Mouse (Mus musculus) cerebellum, postnatal 36 days (tissue): ENCODE results near the gene Gmfb.
"Not testable (repeated sequence)": the region's sequence is repeated elsewhere in the genome, so short reads cannot be mapped to it uniquely, and the experiment has no call there.

Source experiments
- DNase-seq, 2 experiments: peaks; one replicate each; pipeline ENCODE4 v3.0.0; 2021 to 2022; ENCODE audit warnings: mixed read lengths in 2 of 2

Gmfb gene

DNA sequence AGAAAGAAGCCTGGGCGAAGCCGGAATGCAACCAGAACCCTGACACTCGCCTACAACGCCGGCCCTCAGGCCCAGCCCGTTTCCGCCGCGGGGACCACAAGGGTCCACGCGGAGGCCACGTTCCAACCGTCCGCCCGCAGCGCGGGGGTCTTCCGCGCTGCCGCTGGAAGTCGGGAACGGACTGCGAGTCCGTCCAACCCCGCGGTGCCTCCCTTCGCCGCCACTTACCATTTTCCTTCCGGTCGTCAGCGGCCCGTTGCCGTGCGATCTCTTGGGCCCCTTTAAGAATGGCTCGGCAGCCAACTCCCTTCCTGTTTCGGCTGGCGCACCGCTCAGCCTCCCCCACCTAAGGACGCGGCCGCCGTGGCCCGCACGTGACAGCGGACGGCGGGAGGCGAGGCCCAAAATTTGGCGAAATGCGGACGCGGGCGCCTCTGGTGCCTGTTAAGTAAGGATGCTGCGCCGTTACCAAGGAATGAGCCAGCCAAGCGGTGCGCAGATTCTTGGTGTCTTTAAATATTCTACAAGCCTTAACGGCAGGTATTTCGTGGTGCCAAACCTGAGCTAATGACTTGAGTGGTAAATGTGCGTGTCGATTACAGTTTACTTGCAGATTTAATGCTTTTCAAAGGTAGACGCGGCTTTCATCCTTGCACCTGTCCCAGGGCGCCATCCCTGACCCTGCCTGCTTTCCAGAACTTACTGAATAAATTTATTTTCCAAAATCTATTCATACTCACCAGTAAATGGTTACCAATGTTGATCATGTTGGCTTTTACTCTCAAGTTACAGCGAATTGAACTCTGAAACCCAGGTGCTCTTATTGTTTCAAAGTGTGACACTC is at the start of gene Gmfb:
Gene Gmfb, minus strand, starts transcription at position 370 of the 844 bp plus-strand sequence.
- peak; percentile 97 to 98 for DNase-seq

GRCm38 (mm10) chr14:46862922-46863321 is 40.9 kb upstream of the Gmfb start:
- no peak for DNase-seq

- DNase-seq, result no peak
Measured at GRCm38 (mm10) chr14:46853677-46854076, 31.6 kb upstream of the Gmfb start.

DNA sequence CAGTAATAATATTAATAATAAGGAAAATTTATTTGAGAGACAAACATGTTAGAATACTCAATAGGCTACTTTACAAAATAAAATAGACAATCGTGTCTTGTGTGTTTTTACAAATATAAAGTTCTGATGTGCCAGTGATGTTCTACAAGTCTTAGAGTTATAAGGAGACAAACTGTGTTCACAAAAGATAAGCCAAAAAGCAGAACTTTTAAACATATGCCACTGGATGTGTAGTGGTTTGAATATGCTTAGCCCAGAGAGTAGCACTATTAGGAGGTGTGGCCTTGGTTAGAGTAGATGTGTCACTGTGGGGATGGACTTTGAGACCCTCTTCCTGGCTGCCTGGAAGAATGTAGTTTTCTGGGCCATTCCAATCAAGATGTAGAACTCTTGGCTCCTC is 27.7 kb upstream of the Gmfb start:
- no peak for DNase-seq

DNA sequence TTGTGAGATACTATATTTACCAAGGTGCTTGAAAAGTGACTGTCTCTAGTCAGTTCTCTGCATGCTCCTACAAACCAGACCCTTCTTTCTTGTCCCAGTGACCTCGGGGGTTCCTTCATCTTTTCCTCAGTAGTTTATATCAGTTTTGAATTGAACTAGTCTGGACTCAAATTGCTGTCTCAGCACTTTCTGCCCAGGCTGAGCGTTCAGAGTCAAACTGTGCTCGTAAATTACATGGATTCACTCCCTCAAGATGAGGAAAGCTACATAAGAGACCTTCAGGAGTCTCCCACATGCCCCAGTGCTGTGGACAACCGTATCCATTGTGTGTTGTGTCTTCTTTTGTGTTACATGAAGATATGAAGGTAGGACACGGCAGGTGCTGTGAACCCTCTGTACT is 26.7 kb upstream of the Gmfb start:
- DNase-seq, result no peak

- DNase-seq, result no peak
Measured at GRCm38 (mm10) chr14:46848063-46848590, 26.1 kb upstream of the Gmfb start.

- no peak for DNase-seq
Measured at GRCm38 (mm10) chr14:46845706-46846105, 23.7 kb upstream of the Gmfb start.

DNA sequence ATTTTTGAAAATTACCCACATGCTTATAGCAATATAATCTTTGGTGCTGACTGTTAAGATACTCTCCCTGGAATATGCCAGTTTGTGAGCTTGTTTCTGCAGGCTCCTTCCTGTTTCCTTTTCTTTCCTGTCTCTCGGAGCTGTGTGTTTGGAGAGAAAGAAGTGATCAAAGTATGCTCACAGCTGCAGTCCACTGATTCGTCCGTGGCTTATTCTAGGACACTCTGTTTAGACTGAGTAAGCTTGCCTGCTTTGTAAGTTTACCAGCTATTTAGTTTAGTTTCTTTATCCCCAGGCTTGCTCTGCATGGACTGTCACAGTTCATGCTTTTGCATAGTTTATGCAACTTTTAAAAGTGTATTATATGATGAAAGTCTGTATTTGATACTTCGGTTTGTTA is 17.3 kb upstream of the Gmfb start:
- no peak for DNase-seq

GRCm38 (mm10) chr14:46832354-46833272 is 10.6 kb upstream of the Gmfb start:
- peak in 1 of 2 experiments; percentile 26 for DNase-seq

DNA sequence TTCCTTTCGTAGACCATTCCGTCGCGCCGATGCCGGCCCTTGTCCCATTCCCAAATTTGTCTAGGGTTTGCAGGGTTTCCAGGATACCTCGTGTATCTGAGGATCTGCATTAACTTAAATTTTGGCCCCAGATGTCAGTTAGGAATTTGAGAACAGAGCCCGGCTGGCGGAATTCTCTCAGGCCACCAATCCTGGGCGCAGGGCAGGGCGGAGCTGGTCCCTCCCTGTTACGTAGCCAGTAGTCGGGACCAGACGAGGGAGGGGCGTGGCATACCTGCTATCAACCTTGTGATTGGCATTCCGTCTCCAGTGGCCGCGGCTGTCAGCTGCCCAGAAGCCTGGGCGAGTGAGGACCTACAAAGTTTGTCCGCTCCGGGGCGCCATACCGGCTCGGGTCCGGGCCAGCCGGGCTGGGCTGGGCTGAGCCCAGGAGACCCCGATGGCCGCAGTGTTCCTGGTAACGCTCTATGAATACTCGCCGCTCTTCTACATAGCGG is 9.8 kb upstream of the Gmfb start, which contains the start of gene Cgrrf1:
Gene Cgrrf1, plus strand, starts transcription at position 289 of the 497 bp plus-strand sequence.
- DNase-seq, result peak; percentile 96 to 97

DNA sequence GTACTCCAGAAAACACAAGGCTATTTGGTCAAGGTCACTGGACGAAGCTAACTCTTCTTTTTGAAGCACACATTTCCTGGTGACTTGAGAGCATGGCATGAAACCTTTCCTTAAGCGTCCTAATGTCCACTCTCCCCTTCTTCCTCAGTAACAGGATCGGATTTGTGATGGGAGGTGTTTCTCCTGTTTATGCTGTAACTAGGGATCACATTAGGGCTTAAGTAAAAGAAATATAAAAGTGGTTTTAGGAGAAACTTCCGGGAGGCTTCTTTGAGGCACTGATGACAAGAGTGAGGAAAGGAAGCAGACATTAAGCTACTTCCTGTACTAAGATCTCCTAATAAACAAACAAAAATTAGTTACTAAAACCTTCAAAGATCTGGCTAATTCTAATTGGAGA is 9.3 kb upstream of the Gmfb start:
- no peak for DNase-seq

GRCm38 (mm10) chr14:46827430-46827829 is 5.4 kb upstream of the Gmfb start:
- DNase-seq, result no peak

DNA sequence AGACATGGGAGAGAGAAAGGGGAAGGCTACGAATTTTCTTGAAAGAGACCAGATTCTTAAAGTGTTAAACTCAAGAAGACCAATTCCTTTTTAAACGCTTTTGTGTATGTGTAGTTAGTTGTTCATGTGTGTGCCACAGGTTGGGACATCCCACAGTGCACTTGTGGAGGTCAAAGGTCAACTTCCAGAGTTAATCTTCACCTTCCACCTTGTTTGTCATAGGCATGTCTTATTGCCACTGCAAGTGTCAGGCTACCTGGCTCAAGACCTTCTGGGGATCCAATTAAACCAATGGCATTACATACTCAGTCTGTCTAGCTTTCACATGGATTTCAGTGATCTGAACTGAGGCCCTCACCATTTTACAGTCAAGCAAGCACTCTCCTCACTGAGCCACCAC is 2.0 kb upstream of the Gmfb start:
- no peak for DNase-seq

GRCm38 (mm10) chr14:46821271-46821872 is 670 bp downstream of the Gmfb start:
- no peak for DNase-seq

DNA sequence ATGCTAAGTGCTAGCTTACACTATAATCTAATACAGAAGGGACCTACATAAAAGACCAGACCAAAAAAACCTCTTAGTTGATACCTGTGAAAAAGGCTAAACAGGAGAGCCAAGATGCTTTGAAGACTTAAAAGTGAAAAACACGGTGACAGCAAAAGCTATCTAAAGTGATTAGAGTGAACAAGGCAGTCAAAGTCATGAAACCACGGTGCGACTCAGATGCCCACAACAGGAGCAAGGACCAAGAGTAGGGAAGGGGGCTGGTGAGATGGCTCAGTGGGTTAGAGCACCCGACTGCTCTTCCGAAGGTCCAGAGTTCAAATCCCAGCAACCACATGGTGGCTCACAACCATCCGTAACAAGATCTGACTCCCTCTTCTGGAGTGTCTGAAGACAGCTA is 2.1 kb downstream of the Gmfb start:
- DNase-seq, result not testable (repeated sequence)

DNA sequence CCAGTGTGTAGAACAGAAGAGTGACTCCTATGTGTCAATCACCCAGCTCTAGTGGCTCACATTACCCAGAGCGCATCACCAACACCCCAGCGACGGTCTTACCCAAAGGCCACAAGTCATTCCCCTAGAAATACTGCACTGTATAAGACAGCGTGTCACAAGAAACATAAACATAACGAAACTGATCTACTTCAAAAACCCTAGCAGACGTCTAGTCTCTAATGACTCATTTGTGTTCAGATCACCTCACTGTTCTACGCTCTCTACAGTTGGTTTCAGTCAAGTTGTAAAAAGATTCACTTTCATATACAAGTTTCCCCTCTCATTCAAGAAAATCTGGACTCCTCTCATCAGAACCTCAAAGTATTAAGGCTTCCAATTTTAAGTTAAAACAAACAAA is 3.3 kb downstream of the Gmfb start:
- no peak for DNase-seq

DNA sequence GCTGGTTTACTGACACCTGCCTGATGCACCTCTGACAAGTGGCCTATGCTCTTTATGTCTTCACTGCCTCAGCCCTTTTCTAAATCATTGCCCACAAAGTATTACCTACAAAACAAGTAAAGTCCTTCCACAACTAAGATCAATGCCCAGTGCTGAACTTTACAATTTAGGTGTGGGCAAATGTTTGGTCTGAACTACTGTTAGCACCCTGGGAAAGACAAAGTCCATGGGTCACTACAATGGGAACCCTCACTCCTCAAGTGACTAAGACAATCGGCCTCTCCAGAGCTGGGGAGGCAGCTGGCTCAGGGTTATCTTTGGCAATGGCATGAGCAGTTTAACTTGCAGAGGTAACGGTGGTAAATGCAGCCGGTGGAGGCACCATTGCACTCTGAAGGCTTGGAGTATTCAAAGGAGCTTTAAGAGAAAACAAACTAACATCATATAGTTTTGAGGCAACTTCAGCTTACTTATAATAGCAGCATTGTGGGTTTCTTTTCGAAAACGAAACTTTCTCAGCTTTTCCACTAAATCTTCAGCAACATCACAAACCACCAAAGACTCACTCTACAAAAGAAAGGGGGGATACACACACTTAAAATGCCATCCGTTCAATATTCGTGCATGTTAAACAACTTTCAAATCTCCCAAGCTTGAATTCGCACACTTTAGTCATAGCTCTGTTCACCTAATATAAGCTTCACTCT is 5.0 kb downstream of the Gmfb start:
- no peak for DNase-seq

GRCm38 (mm10) chr14:46815640-46816039 is 6.4 kb downstream of the Gmfb start:
- no peak for DNase-seq

DNA sequence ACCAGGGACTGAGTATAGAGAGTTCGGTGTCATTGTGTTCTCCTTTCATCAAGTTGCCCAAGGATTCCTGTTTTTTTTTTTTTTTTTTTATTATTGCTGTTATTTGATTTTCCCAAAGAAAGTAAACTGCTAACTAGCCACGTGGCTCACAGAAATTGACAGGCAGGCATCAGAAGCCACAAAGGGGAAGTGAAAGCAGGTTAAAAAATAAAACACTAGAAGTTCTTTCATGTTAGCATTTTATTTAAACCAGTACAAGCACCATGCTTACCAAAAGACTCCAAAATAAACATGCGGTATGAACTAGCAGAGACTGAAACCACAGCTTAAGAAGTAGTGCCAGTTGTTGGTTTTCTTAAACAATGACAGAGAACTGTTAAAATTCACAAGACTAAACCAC is 14.1 kb downstream of the Gmfb start:
- no peak for DNase-seq

GRCm38 (mm10) chr14:46806186-46806585 is 15.9 kb downstream of the Gmfb start:
- DNase-seq, result no peak

- no peak for DNase-seq
Measured at GRCm38 (mm10) chr14:46803791-46804190, 18.3 kb downstream of the Gmfb start.

- no peak for DNase-seq
Measured at GRCm38 (mm10) chr14:46803259-46803658, 18.8 kb downstream of the Gmfb start.
